Mouse (Mus musculus): ENCODE data around the gene Aass. TPM values are rescaled to one million over a fixed set of nuclear protein-coding genes. Genes with fewer than 3 reads are reported as not detected.

The Aass gene
- polyA plus RNA-seq, 1 experiment from 2014 or later, result 0.60 TPM

GRCm38 (mm10) chr6:23079991-23080680 is 52.6 kb downstream of the Aass start:
- Histone ChIP-seq H3K4me1 (replicated peaks; ENCODE audit: control insufficient read depth, insufficient read depth, low read length) (no peaks in the 10 kb centered on the region), H3K9ac (no peak overlapping the region), H3K4me2 (replicated peaks) (no peak overlapping the region), H3K27me3 (ENCODE audit: control insufficient read depth, insufficient read depth, low read length) (no peaks in the 10 kb centered on the region), H3K36me3 (replicated peaks; ENCODE audit: control insufficient read depth, insufficient read depth) (no peaks in the 10 kb centered on the region), H3K4me3 (replicated peaks; ENCODE audit: low read length) (no peak overlapping the region), H3K27ac (no peak overlapping the region), H3K9me3 (ENCODE audit: control insufficient read depth, low read length) (no peaks in the 10 kb centered on the region)
- no peak for ATAC-seq (ENCODE audit: low FRiP score)
- 69% methylated on average over 3 of the region's 3 CpGs for WGBS
- DNase-seq (ENCODE audit: low spot score), result no peak

GRCm38 (mm10) chr6:23078273-23078672 is 54.5 kb downstream of the Aass start:
- Histone ChIP-seq H3K36me3 (replicated peaks; ENCODE audit: control insufficient read depth, insufficient read depth) (no peaks in the 10 kb centered on the region), H3K27ac (no peak overlapping the region), H3K27me3 (ENCODE audit: control insufficient read depth, insufficient read depth, low read length) (no peaks in the 10 kb centered on the region), H3K4me1 (replicated peaks; ENCODE audit: control insufficient read depth, insufficient read depth, low read length) (no peaks in the 10 kb centered on the region), H3K4me3 (replicated peaks; ENCODE audit: low read length) (no peak overlapping the region), H3K4me2 (replicated peaks) (no peak overlapping the region), H3K9ac (no peak overlapping the region), H3K9me3 (ENCODE audit: control insufficient read depth, low read length) (no peaks in the 10 kb centered on the region)
- WGBS, result 70% methylated on average over 2 of the region's 2 CpGs
- no peak for ATAC-seq (ENCODE audit: low FRiP score)
- no peak for DNase-seq (ENCODE audit: low spot score)

GRCm38 (mm10) chr6:23076060-23076459 is 56.7 kb downstream of the Aass start:
- Histone ChIP-seq H3K27ac (no peak overlapping the region), H3K9ac (no peak overlapping the region), H3K4me1 (replicated peaks; ENCODE audit: control insufficient read depth, insufficient read depth, low read length) (no peaks in the 10 kb centered on the region), H3K36me3 (replicated peaks; ENCODE audit: control insufficient read depth, insufficient read depth) (no peaks in the 10 kb centered on the region), H3K27me3 (ENCODE audit: control insufficient read depth, insufficient read depth, low read length) (no peaks in the 10 kb centered on the region), H3K4me2 (replicated peaks) (no peak overlapping the region), H3K9me3 (ENCODE audit: control insufficient read depth, low read length) (no peaks in the 10 kb centered on the region), H3K4me3 (replicated peaks; ENCODE audit: low read length) (no peak overlapping the region)
- WGBS, result 63% methylated on average over 2 of the region's 2 CpGs
- no peak for ATAC-seq (ENCODE audit: low FRiP score)
- no peak for DNase-seq (ENCODE audit: low spot score)

GRCm38 (mm10) chr6:23055734-23056133 is 77.1 kb downstream of the Aass start:
- peaks cover 19% of the 10 kb centered on the region for H3K36me3 ChIP-seq (replicated peaks; ENCODE audit: control insufficient read depth, insufficient read depth)
- no peak overlapping the region for H3K27ac ChIP-seq
- no peak overlapping the region for H3K4me2 ChIP-seq (replicated peaks)
- no peaks in the 10 kb centered on the region for H3K4me1 ChIP-seq (replicated peaks; ENCODE audit: control insufficient read depth, insufficient read depth, low read length)
- 95% methylated on average over 5 of the region's 5 CpGs for WGBS
- no peaks in the 10 kb centered on the region for H3K9me3 ChIP-seq (ENCODE audit: control insufficient read depth, low read length)
- H3K4me3 ChIP-seq (replicated peaks; ENCODE audit: low read length), result no peak overlapping the region
- DNase-seq (ENCODE audit: low spot score) (no peak), ATAC-seq (ENCODE audit: low FRiP score) (no peak; the same call in 1 of the 2 replicates)
- no peaks in the 10 kb centered on the region for H3K27me3 ChIP-seq (ENCODE audit: control insufficient read depth, insufficient read depth, low read length)
- H3K9ac ChIP-seq, result no peak overlapping the region

- Histone ChIP-seq H3K27ac (no peak overlapping the region), H3K4me1 (replicated peaks; ENCODE audit: control insufficient read depth, insufficient read depth, low read length) (no peaks in the 10 kb centered on the region), H3K4me3 (replicated peaks; ENCODE audit: low read length) (no peak overlapping the region), H3K9ac (no peak overlapping the region), H3K4me2 (replicated peaks) (no peak overlapping the region), H3K36me3 (replicated peaks; ENCODE audit: control insufficient read depth, insufficient read depth) (peaks cover 26% of the 10 kb centered on the region), H3K27me3 (ENCODE audit: control insufficient read depth, insufficient read depth, low read length) (no peaks in the 10 kb centered on the region), H3K9me3 (ENCODE audit: control insufficient read depth, low read length) (no peaks in the 10 kb centered on the region)
- WGBS, result 92% methylated on average over 4 of the region's 4 CpGs
- ATAC-seq (ENCODE audit: low FRiP score) (no peak), DNase-seq (ENCODE audit: low spot score) (no peak)
Measured at GRCm38 (mm10) chr6:23048836-23049235, 84.0 kb downstream of the Aass start.

- Histone ChIP-seq H3K27me3 (ENCODE audit: control insufficient read depth, insufficient read depth, low read length) (no peaks in the 10 kb centered on the region), H3K9ac (no peak overlapping the region), H3K4me3 (replicated peaks; ENCODE audit: low read length) (no peak overlapping the region), H3K4me2 (replicated peaks) (no peak overlapping the region), H3K27ac (no peak overlapping the region), H3K9me3 (ENCODE audit: control insufficient read depth, low read length) (no peaks in the 10 kb centered on the region), H3K4me1 (replicated peaks; ENCODE audit: control insufficient read depth, insufficient read depth, low read length) (no peaks in the 10 kb centered on the region), H3K36me3 (replicated peaks; ENCODE audit: control insufficient read depth, insufficient read depth) (peaks cover 11% of the 10 kb centered on the region)
- no peak for ATAC-seq (ENCODE audit: low FRiP score)
- DNase-seq (ENCODE audit: low spot score), result no peak
- WGBS, result 81% methylated on average over 1 of the region's 1 CpGs
Measured at GRCm38 (mm10) chr6:23028251-23028650, 104.5 kb downstream of the Aass start.

Other genes with a start within 250 kb of the Aass start
- not detected in 2 replicates for gene Fezf1, start 115.4 kb upstream of the Aass start, polyA plus RNA-seq (2014; fragmentation: Nextera tagmentation; extraction: Ambion mirVana)